Mouse (Mus musculus) left cerebral cortex, postnatal 25 days (tissue): ENCODE measurements around the gene Pgap1. TPM values are rescaled to one million over a fixed set of nuclear protein-coding genes. Genes with fewer than 3 reads are reported as not detected.
A peak's percentile ranks its signal among the peaks of the same experiment; 100 is the strongest.

Experiments
- DNase-seq, 2 experiments: peaks; one replicate each; pipeline ENCODE4 v3.0.0; 2022; ENCODE audit warnings: low spot score in 2 of 2, mixed read lengths in 1 of 2
- intact Hi-C: fragments of 180-260 bp; cut with DNase I; formaldehyde crosslinking; loops from one replicate; pipeline ENCODE4 v1.15.1; 2025
- total RNA-seq, 2 experiments: library from RNA; stranded (reverse); gene quantifications; 2 replicates each; pipeline ENCODE4 v1.2.3; 2021

Gene Pgap1
- 10 to 100 TPM; 33.6 to 35.0 TPM for total RNA-seq

DNA sequence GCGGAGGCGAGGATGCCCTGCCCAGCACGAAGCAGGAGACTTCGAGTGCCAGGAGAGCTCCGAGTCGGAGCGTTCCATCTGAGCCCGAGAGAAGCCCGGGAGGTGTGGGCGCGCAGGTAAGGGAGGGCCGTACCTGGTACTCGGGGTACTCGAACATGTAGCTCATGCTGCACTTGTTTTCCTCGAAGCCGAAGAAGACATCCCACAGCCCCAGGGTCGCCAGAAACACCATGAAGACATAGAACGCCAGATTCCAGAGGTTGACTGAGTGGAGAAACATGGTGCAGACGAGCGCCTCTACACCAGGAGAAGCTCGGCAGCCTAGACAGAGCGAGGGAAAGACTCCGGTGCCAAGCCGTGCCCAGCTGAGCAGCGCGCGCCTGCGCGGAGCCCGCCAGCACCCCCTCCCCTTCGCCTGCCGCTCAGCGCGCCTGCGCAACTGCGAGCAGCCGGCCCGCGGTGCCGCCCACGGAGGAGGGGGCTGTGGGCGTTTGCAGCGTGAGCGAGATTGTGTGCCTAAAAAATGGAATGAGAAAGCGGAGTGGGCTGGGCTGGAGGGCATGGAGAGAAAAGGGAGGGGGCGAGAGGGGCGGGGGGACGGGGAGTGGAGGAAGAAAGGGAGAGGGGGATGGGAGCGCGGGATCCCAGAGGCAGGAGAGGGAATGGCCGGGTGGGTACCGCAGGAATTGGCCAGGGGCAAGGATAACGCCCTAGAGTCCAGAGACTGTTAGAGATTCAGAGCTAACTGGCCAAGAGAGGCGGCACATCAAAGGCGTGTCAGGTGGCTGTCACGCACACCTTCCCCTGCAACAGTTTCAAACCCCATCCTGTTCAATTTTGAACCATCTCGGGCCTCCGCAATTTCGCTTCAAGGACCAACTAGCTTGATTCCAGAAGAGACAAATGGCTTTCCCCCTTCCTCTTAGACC, at the start of gene Pgap1:
Gene Pgap1 (minus strand): TSS at position 384 of the 929 bp plus-strand sequence.
- DNase-seq = peak; percentile 91 to 95
- intact Hi-C loops = loop anchor here (5.0 to 10.0 kb wide), 3 partner anchors 80 to 417 kb away; no protein-coding TSS in a partner anchor

DNA sequence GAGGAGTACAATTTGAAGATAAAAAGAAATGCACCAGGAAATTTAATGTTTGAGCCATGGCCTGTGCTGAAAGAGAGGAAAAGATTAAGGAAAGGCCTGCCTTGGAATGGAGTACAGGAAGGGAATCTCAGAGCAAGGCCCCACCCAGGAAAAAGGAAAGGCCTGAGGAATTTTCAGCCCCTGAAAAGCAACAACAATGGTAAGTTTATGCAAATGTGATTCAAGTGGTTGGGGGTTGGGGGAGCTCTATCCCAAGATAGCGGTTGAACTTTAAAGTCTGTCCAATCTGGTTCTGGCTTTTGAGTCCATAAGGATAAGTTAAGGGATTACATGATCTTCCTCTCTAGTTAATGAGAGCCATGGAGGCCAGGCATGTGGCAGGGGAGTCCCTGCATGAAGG, 49.5 kb upstream of the Pgap1 start:
- intact Hi-C loops = no loop called here

DNA sequence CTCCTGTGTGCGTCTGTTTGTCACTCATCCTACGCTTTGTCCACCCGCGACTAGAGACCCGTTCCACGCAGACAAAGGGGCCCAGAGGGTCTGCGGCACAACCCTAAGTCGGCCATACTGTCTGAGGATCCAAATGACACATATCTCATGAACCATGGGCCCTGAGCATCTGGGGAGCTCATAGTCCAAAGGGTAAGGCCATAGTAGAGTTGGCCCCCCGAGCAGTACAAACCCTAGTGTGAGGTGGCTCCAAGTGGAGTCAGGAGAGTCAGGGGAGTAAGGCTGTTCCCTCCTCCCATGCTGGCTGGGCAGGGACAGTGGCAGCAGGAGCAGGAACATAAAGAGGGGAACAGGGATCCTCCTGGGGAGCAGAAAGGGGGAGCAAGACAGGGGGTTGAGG, 44.2 kb upstream of the Pgap1 start:
- intact Hi-C loops = no loop called here
- DNase-seq = no peak

More for the DNA sequence above, 49.5 kb upstream of the Pgap1 start:
- DNase-seq = no peak

DNA sequence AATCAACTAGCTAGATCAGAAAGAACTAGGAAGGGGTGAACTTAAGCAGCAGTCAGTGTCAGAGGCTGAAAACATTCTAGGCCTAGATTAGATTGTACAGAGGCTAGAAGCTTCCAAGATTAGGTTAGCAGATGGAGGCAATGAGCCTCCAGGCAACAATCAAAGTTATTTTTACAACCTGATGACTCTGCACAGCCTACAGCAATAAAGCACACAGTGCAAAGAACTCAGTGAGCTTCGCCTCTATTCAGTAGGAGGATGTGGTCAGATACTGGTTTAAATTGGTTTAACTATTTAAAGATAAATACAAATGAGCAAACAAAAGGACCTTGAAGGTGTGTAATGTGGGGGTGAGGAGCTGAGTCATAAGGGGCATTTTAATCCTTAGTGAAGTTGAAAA, 42.8 kb upstream of the Pgap1 start:
- intact Hi-C loops = no loop called here
- DNase-seq = peak in 1 of 2 experiments; percentile 40

DNA sequence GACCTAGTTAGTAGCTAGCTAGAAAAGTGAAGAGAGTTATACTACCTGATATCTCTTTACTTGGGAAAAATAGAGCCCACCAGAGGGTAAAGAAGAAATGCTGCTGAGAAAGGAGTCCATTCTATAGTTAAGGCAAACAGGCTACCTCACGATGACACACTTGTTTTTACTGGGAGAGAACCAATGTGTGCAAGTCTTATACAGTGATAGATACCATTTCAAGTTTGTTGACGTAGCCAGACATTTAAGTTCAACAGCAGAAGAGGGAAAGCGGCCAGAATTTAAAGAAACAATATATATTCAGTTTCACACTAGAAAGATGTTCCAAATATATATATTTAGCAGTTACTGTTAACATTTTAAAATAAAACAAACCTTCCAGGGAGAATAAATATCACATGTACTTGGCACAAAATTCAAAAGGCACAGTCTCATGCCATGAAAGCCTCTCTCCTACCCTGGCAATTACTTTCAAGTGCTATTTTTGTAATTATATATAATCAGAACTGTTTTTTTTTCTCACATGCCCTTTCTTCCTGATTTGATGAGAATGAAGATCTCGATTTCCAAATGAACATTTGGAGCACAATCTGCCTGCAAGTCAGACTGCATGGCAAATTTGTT, 40.2 kb upstream of the Pgap1 start:
- intact Hi-C loops = no loop called here
- DNase-seq = peak in 1 of 2 experiments; percentile 6

DNA sequence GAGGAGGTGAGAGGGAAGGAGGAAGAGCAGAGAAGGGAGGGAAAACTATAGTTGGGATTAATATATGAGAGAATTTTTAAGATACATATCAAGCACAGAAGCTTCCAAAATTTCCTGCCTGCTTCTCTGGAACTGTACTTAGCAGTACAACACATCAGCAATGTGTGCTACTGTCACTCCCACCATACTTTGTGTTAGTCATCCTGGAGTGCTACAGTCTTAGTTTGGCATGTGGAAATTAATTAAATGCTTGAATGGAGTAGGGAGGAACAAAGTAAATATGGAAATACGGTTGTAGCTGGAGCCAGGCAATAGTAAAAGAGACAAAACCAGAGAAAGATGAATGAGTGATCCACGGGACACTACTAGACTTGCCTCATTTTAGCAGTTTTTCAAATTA, 38.7 kb upstream of the Pgap1 start:
- intact Hi-C loops = no loop called here
- DNase-seq = peak in 1 of 2 experiments; percentile 71

DNA sequence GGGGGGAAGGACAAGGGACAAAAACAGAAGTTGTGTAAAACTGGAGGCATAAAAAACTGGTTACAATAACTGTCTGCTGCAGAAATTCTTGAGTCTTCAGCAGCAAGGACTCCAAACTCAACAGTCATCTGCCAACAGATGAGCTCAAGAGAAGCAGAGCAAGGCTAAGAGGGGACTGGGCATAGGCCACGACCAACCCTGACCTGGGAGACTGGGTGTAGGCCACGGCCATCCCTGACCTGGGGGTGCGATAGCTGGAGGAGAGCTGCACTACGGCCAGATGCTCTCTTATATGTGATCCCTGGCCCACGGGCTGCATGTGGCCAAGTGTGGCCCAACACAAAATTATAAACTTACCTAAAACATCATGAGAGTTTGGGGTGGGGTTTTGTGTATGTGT, 29.6 kb upstream of the Pgap1 start:
- no peak for DNase-seq
- intact Hi-C loops = no loop called here

DNA sequence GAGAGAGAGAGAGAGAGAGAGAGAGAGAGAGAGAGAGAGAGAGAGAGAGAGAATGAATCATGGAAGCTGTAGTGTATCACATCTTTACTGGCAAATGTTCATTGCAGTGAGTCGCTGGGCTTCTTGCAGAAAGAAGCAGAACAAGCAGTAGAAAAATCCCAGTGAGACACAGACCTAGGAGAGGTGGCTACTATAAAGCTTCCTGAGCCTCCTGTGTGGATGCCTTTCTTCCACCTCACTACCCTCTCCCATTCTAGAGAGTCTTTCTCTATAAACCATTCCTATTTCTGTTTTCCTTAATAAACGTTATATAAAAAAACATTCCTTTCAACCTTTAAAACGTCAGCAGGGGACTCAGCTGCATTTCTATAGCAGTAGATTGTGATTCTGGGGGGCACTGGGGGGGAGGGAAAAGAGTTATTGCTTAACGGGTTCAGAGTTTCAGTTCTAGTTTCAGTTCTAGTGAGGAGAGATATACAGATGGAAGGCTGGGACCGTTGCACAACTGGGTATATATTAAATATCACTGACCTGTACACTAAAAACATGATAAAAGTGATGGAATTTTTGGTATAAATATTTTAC, 28.6 kb upstream of the Pgap1 start:
- intact Hi-C loops = no loop called here
- DNase-seq = no peak

DNA sequence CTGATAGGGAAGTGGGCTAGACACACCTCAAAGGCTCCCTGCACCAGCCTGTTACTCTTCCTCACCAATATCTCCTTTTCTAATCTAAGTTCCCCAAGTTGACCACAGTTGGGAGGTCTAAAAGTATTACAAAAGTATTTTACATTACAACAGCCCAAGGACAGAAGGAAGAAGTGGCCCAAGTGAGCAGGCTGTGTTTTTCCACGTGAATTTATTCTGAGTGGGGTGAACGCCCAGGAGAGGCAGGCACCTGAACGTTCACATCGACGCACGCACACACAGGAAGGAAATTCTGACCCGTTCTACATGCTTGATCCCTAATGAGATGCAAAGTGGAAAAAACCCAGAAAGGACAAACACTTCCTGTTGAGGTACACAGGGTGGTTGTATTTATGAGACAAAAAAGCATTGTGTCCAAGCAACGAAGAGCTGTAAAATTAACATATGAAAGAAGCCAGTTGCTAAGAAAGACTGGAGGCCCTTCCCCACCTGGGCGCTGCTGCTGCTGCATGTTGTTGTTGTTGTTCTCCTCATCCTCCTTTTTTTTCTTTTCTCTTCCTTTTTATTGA, 27.9 kb upstream of the Pgap1 start:
- intact Hi-C loops = no loop called here
- no peak for DNase-seq

DNA sequence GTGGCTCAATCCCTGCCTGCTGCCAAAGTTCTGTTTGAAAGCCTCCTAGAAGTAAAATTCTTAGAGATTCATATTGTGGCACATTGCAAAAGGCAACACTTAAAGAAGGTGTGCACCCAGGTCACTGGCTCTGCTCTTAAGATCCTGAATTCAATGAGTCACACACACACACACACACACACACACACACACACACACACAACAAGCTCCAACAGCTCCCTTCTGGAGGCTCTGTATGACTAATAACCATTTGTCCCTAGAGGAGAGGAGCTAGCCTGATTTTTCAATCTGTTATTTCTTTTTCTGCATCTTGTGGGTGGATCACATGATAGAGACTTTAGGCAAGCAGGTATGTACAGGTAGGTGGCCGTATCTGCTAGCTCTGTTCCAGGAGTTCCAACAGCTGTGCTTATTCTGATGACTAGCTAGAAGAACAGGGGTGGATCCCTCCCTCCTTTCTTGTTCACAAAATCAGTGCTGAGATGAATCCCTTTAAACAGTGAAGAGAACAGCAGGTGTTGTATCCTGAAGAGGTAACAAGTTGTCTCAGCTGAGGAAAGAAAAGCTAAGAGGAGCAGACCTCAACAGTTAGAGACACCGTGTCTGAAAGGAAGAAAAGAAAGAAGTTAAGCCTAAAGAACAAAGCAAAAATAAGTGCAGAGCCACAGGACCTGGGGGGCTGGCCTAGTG, 27.2 kb upstream of the Pgap1 start:
- intact Hi-C loops = no loop called here
- no peak for DNase-seq

DNA sequence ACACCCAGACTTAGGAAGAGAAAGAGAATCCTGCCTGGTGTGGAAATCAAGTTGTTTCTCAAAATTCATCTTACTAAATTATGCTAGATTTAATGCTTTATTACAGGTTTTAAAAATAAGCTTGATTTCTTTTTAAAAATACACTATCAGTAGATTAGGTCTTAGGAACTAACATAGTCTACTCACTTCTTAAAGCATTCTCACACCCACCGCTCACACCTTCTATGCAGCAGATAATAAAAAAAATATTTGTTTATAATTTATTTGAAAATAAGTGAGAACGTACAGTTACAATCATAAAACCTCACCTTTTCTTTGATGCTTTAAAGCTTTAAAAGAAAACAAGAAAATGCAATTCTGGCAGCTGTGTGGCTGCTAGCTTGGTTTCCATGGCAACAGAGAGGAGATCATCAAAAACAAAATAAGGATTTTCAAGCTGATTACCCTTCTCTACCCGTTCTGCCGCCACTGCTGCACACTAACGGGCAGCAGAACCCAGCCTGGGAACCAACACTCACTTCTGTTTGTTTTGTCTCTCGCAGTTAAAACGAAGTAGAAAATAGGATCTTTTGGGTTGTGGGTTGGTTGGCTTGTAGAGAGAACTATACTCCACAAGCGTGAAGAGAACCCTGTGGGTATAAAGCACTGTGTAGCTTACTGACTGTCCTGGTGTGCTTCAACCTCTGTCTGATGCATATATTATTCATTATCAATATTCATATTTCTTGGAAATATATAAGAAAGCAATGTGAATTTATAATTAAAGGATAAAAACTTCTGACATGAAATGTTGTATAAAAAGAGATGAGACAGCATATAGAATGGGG, 21.1 kb upstream of the Pgap1 start:
- peak; percentile 34 to 49 for DNase-seq
- intact Hi-C loops = no loop called here

DNA sequence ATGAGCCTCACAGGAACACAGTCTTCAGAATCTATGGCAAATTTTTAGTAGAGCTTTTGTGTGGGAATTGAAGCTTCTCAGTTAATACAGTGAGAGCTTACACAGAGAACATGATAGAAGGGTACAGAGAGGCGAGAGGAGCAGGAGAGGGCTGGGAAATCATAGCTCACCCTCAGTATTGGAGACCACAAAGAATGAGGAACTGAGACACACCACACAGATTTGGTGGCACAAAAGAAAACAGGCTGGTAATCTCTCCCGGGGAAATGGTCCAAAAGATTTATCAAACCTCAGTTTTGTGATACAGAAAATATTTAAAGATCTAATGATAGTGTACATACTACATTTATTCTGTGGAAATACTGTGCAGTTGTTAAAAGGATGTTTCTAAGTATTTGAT, 11.6 kb upstream of the Pgap1 start:
- no peak for DNase-seq
- intact Hi-C loops = no loop called here

DNA sequence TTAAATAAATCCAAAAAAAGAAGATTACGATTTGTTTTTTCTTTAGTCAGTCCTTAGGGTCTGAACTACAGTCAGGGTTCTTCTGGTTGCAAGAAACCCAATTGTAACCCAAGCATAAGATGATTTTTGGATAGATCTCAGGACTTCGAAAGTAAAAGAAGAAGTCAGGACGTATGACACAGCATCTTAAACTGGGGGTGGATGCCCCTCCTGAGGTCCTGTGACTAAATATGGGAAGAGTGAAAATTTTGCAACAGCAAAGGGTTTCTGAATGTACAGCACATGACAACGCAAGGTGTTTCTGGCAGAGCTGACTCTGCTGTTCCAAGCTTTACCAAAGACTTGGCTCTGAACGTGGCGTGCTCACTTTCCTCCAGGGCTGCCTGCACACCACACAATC, 6.4 kb upstream of the Pgap1 start:
- DNase-seq = no peak
- intact Hi-C loops = no loop called here

DNA sequence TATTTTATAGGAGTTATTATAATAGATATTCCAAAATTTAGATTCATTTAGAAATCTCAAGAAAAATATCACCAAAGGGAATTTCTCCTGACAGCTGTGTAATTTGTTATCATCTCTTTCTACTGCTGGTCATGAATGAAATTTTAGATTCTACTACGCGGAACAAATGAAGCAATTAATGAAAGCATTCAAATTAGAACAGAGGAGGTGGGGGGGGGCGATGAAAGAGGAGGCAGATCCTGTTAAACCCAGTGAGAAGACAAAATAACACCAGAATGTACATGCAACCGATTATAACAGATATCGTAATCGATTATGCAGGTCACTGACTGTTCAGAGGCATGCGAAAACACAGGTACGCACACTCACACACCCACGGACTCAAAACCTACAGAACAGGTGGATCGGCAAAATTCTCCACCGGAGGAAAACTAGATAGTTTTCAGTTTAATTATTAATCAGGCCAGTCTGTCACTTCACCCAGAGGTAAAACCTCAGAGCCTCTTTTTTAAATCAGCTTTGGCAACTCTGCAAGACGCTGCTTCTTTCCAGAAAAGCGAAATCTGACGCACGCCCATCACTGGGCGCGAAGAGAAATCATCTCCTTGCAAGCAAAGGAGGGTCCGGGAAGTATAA, 780 bp downstream of the Pgap1 start:
- intact Hi-C loops = loop anchor here (5.0 to 10.0 kb wide), 3 partner anchors 81 to 418 kb away; no protein-coding TSS in a partner anchor

DNA sequence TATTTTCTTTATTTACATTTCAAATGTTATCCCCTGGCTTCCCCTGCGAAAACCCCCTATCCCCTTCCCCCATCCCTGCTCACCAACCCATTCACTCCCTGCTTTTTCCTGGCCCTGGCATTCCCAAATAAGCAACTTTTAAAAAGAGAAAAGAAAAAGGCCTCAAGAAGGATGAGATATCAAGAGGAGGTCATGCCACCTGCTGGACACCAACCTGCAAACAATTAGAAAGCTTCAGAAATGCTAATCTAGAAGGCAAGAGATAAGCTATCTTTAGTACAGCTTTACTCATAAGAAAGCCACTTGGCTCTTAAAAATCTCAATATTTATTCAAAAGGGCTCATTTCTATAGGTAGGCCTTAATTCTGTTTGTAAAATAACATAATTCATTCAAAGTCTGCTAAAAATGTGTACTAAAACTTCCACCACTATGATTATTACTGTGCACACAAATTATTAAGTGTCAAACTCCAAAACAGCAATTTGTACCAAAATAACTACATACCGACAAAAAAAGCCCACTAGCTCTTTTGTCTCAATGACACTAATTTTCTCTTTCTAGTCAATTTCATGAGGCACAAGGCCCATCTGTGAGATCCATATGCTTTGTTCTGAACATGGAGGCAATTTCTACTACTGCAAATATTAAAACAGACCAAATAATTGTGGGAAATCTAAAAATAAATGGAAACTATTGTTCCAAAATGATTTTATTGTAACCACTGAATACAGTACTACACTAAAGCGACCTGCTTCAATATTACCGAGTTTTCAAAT, 1.9 kb downstream of the Pgap1 start:
- no peak for DNase-seq
- intact Hi-C loops = loop anchor here (5.0 to 10.0 kb wide), 3 partner anchors 82 to 419 kb away; no protein-coding TSS in a partner anchor

More for the DNA sequence above, 780 bp downstream of the Pgap1 start:
- no peak for DNase-seq

DNA sequence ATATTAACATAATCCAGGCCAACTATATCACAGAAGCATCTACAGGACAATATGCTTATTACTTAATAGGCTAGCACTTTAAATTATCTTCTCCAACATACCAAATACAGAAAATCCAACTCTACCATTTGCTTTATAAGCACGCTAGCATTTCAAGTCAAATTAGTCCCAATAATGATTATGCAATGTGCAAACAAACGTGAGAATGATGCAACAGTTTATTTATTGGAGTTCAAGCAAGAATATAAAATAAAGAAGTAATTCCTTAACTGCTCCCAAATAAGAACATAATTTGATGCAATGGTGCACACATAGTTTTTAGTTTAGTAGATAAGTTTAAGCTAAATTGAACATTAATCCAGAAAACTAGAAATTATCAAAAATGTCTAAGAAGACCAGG, 4.9 kb downstream of the Pgap1 start:
- DNase-seq = no peak
- intact Hi-C loops = loop anchor here (10.0 kb wide), 1 partner anchor 422 kb away; no protein-coding TSS in a partner anchor

DNA sequence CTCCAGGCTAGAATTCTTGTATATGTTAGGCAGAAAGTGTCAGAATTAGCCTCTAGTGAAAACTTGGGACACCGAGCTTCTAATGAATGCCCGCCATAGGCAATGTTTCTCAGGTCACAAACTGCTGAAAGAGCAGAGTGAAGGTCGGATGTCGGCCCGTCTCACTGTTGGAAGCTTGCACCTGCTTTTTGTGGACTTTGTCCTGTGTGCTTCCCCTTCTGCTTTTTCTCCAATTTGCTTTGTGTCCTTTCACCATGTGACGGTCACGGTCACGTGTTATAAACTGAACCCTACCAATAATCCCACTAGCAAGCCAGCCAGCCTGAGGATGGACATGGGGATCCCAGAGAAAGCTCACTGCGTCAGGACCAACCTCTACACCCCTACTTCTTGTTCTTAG, 12.3 kb downstream of the Pgap1 start:
- DNase-seq = no peak
- intact Hi-C loops = no loop called here
